Mouse (Mus musculus) embryonic facial prominence, embryonic 11.5 days (tissue): ENCODE results near the gene Atg7. TPM values are rescaled to one million over a fixed set of nuclear protein-coding genes. Genes with fewer than 3 reads are reported as not detected.
"Not testable (repeated sequence)": the region's sequence is repeated elsewhere in the genome, so short reads cannot be mapped to it uniquely, and the experiment has no call there.

Experiments
- ATAC-seq: fragments of 200-750 bp; cut with Nextera tagmentation; replicated peaks from 2 replicates; pipeline ENCODE4 v1.8.0; 2017; ENCODE audit warnings: low read depth; ENCODE audit not compliant: insufficient number of reproducible peaks, low FRiP score, low TSS enrichment
- DNase-seq: peaks from one replicate; pipeline ENCODE4 v3.0.0-alpha.2; 2015; ENCODE audit warnings: low spot score
- H3K27ac ChIP-seq: fragments of 300-500 bp; sonication (generic); replicated peaks from 2 replicates; pipeline ENCODE4 v1.5.1; 2014; ENCODE audit warnings: mild to moderate bottlenecking, low read depth, low read length, control low read depth
- H3K27me3 ChIP-seq: fragments of 300-500 bp; sonication (generic); 2 replicates; pipeline ENCODE4 v1.6.1; 2014; ENCODE audit warnings: mild to moderate bottlenecking, low read length, moderate library complexity, mixed read lengths; ENCODE audit not compliant: control insufficient read depth, insufficient read depth
- H3K36me3 ChIP-seq: fragments of 300-500 bp; sonication (generic); replicated peaks from 2 replicates; pipeline ENCODE4 v1.6.1; 2014; ENCODE audit warnings: low read depth, mild to moderate bottlenecking, low read length, moderate library complexity, mixed read lengths; ENCODE audit not compliant: control insufficient read depth, insufficient read depth
- H3K4me1 ChIP-seq: fragments of 300-500 bp; sonication (generic); 2 replicates; pipeline ENCODE4 v1.6.1; 2014; ENCODE audit warnings: low read length, mixed read lengths; ENCODE audit not compliant: control insufficient read depth, insufficient read depth
- H3K4me2 ChIP-seq: fragments of 300-500 bp; sonication (generic); 2 replicates; pipeline ENCODE4 v1.6.1; 2014; ENCODE audit warnings: low read depth, mild to moderate bottlenecking, control low read depth, low read length, moderate library complexity
- H3K4me3 ChIP-seq: fragments of 300-500 bp; sonication (generic); 2 replicates; pipeline ENCODE4 v1.5.1; 2014; ENCODE audit warnings: low read depth, low read length, control low read depth
- H3K9ac ChIP-seq: fragments of 300-500 bp; sonication (generic); replicated peaks from 2 replicates; pipeline ENCODE4 v1.6.1; 2014; ENCODE audit warnings: mild to moderate bottlenecking, control low read depth, low read length
- H3K9me3 ChIP-seq: fragments of 300-500 bp; sonication (generic); replicated peaks from 2 replicates; pipeline ENCODE4 v1.6.1; 2016; ENCODE audit warnings: mild to moderate bottlenecking, low read length, inconsistent platforms, mixed read lengths; ENCODE audit not compliant: control insufficient read depth
- WGBS: fragments of 180-500 bp; shearing (Covaris S2); extraction: QIAGEN DNeasy Blood & Tissue Kit; methylation state at CpG from one replicate; pipeline ENCODE4 v1.1.7; 2014; 5-methylcytosine and 5-hydroxymethylcytosine counted together
- polyA plus RNA-seq: library from polyadenylated mRNA; unstranded; fragments of >200 nt; fragmentation: Nextera tagmentation; extraction: Ambion mirVana; gene quantifications from 2 replicates; pipeline ENCODE4 v1.2.1, GENCODE M21; 2014

The Atg7 gene
- polyA plus RNA-seq, 1 experiment from 2014 or later = 14.6 TPM

- Histone ChIP-seq H3K4me1 (peaks cover 15% of the 10 kb centered on the region), H3K27me3 (no peaks in the 10 kb centered on the region), H3K9me3 (no peaks in the 10 kb centered on the region), H3K9ac (no peak overlapping the region), H3K27ac (0 out of 2 replicates have a peak overlapping the region, but pooled peaks have one; percentile 6), H3K4me2 (no peak overlapping the region), H3K4me3 (no peak overlapping the region), H3K36me3 (no peaks in the 10 kb centered on the region; the same call in 1 of the 2 replicates)
- 59% methylated on average over 11 of the region's 11 CpGs for WGBS
- ATAC-seq (no peak), DNase-seq (no peak)
Measured at GRCm38 (mm10) chr6:114886504-114887361, 243.8 kb downstream of the Atg7 start.

DNA sequence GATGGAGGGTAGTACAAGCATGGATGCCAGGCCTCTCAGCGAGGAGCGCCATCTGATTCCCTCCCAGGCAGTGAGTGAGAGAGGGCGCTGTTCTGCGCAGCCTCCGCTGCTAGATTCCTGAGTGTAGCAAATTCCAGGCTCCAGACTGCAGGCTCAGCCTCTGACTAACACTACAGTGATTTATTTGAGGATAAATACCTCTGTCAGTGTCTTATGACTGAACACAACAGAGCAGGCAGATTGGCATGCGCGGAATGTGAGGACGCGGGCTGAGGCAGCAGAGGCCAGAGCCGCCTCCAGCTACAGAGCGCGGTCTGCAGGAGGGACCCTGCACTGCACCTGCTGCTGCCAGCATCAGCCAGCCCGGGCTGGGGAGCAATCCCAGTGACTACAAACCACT, 246.0 kb downstream of the Atg7 start:
- no peak overlapping the region for H3K4me3 ChIP-seq
- H3K36me3 ChIP-seq = no peaks in the 10 kb centered on the region; the same call in 1 of the 2 replicates
- 19% methylated on average over 13 of the region's 13 CpGs for WGBS

GRCm38 (mm10) chr6:114889971-114890370, 247.1 kb downstream of the Atg7 start:
- not testable (repeated sequence) for DNase-seq, H3K9me3 ChIP-seq, ATAC-seq, H3K27ac ChIP-seq, H3K36me3 ChIP-seq, H3K9ac ChIP-seq, H3K4me2 ChIP-seq, H3K4me3 ChIP-seq, H3K27me3 ChIP-seq
- 72% methylated on average over 3 of the region's 3 CpGs for WGBS
- peaks cover 13% of the 10 kb centered on the region for H3K4me1 ChIP-seq

More for the DNA sequence above, 246.0 kb downstream of the Atg7 start:
- ATAC-seq (peak; percentile 82), DNase-seq (peak; percentile 81)
- H3K27ac ChIP-seq = no peak overlapping the region; the same call in 1 of the 2 replicates
- no peaks in the 10 kb centered on the region for H3K27me3 ChIP-seq
- H3K4me2 ChIP-seq = no peak overlapping the region
- H3K9ac ChIP-seq = no peak overlapping the region
- no peaks in the 10 kb centered on the region for H3K9me3 ChIP-seq
- H3K4me1 ChIP-seq = peaks cover 13% of the 10 kb centered on the region

GRCm38 (mm10) chr6:114890411-114891115, 247.7 kb downstream of the Atg7 start:
- Histone ChIP-seq H3K9ac (0 out of 2 replicates have a peak overlapping the region, but pooled peaks have one; percentile 13), H3K4me3 (no peak overlapping the region), H3K4me2 (no peak overlapping the region), H3K9me3 (no peaks in the 10 kb centered on the region), H3K4me1 (peaks cover 13% of the 10 kb centered on the region), H3K27me3 (no peaks in the 10 kb centered on the region), H3K36me3 (no peaks in the 10 kb centered on the region), H3K27ac (no peak overlapping the region)
- ATAC-seq (no peak), DNase-seq (no peak)
- 49% methylated on average over 19 of the region's 19 CpGs for WGBS

GRCm38 (mm10) chr6:114891272-114891671, 248.4 kb downstream of the Atg7 start:
- 92% methylated on average over 12 of the region's 12 CpGs for WGBS
- ATAC-seq (no peak), DNase-seq (no peak)
- no peaks in the 10 kb centered on the region for H3K27me3 ChIP-seq
- H3K9ac ChIP-seq = no peak overlapping the region
- no peaks in the 10 kb centered on the region for H3K36me3 ChIP-seq
- no peak overlapping the region for H3K4me2 ChIP-seq
- H3K27ac ChIP-seq = no peak overlapping the region
- H3K9me3 ChIP-seq = no peaks in the 10 kb centered on the region
- peaks cover 13% of the 10 kb centered on the region for H3K4me1 ChIP-seq
- no peak overlapping the region for H3K4me3 ChIP-seq

GRCm38 (mm10) chr6:114891771-114892170, 248.9 kb downstream of the Atg7 start:
- Histone ChIP-seq H3K27me3 (no peaks in the 10 kb centered on the region), H3K27ac (no peak overlapping the region), H3K9ac (no peak overlapping the region), H3K4me3 (no peak overlapping the region), H3K36me3 (no peaks in the 10 kb centered on the region), H3K4me1 (peaks cover 13% of the 10 kb centered on the region), H3K9me3 (no peaks in the 10 kb centered on the region), H3K4me2 (no peak overlapping the region)
- WGBS = 74% methylated on average over 12 of the region's 12 CpGs
- no peak for ATAC-seq
- DNase-seq = no peak

DNA sequence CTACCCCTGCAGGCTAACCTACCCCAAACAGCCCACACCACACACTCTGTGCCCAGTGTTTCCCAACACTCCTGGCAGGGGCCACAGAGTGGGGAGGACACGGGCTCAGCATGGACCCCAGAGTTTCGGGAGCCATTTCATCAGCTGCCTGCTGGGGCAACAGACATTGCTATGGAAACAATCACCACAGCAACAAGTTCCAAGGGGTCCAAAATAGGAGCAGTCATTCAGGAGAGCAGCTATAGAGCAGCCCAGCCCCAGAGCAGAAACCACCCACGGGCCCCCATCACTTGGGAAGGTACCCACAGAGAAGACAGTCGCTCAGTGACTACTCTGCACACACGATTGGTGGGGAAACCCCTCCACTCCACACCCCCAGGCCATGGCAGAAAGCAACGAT, 249.5 kb downstream of the Atg7 start:
- no peak overlapping the region for H3K9ac ChIP-seq
- no peaks in the 10 kb centered on the region for H3K27me3 ChIP-seq
- H3K27ac ChIP-seq = no peak overlapping the region
- H3K4me1 ChIP-seq = peaks cover 10% of the 10 kb centered on the region
- WGBS = 32% methylated on average over 6 of the region's 6 CpGs
- no peaks in the 10 kb centered on the region for H3K9me3 ChIP-seq
- H3K4me3 ChIP-seq = no peak overlapping the region
- DNase-seq (peak; percentile 62), ATAC-seq (no peak)
- H3K4me2 ChIP-seq = no peak overlapping the region
- no peaks in the 10 kb centered on the region for H3K36me3 ChIP-seq
